Mouse (Mus musculus) WW6 (cell line): ENCODE data around the gene Pfn3.
"Not testable (repeated sequence)": the region's sequence is repeated elsewhere in the genome, so short reads cannot be mapped to it uniquely, and the experiment has no call there.

ENCODE experiments used
- DNase-seq: peaks from one replicate; pipeline ENCODE4 v3.0.0-alpha.2; 2013; ENCODE audit warnings: low read depth, low spot score

The Pfn3 gene

GRCm38 (mm10) chr13:55414743-55415380, at the start of gene Pfn3:
Pfn3 (minus strand) TSS chr13:55415232.
- DNase-seq: no peak

GRCm38 (mm10) chr13:55464027-55464884, 49.2 kb upstream of the Pfn3 start, which contains the start of gene Prr7:
Prr7 (plus strand) TSS chr13:55464267.
- no peak for DNase-seq

DNA sequence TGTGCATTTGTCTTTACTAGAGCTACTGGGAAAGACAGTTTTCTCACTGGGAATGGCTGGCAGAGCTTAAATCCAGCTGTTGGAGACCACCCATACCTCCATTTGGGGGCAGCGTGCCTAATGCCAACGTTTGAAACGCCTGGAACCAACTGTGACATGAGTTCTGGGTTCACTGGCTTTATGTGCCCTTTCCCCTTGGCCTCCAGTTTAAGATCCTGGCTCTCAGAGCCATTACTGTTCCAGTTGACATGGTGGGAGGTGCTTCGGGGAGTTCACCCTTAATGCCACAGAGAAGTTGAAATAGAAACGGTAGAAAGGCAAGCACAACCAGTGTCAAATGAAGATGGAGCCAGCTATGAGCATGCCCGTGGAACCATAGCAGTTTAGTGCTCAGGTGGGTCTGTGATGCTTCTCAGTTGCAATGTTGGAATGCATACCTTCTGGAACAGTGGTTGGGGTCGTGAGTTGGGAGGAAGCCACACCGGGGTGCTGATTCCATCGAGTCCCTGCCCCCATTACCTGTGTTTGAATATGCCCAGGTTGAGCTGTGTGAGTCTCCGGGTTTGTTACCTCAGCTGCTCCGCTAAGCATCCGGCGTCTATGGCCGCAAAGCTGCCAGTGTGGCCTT, 48.5 kb upstream of the Pfn3 start:
- DNase-seq: no peak

GRCm38 (mm10) chr13:55462965-55463364, 47.9 kb upstream of the Pfn3 start:
- DNase-seq: no peak

GRCm38 (mm10) chr13:55451785-55452549, 36.9 kb upstream of the Pfn3 start:
- DNase-seq: no peak

GRCm38 (mm10) chr13:55451296-55451695, 36.3 kb upstream of the Pfn3 start:
- no peak for DNase-seq

GRCm38 (mm10) chr13:55450511-55450980, 35.5 kb upstream of the Pfn3 start:
- no peak for DNase-seq

DNA sequence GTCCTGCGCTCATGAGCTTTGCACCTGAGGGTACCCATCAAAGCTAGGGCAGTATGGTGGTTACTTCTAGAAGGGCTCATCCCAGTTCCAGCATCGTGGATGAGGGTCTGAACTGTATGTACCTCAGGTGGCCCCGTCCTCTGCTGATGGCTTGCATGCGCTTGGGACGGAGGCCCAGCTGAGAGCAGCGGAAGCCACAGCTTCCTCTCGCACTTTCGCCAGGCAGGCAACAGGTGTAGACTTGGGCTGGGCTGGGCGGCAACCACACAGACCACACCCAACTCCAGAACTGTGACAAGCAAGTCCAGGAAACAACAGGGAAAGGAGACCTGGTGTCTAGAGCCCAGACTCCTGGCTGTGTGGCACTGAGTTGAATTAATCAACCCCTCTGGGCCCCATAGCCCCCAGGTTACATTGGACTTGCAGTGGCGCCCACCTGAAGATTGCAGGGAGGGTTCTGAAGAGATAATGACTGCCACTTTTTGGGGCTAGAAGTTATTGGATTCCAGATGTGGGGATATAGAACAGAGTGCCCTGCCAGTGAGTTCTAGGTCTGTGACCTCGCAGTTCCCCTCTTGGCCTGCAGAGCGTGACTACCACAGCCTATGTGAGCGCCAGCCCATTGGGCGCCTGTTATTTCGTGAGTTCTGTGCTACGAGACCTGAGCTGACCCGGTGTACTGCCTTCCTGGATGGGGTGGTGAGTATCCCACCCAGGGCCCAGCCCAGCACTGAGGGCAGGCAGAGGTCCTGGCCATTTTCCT, 34.8 kb upstream of the Pfn3 start:
- DNase-seq: no peak

GRCm38 (mm10) chr13:55449205-55449604, 34.2 kb upstream of the Pfn3 start:
- DNase-seq: no peak

DNA sequence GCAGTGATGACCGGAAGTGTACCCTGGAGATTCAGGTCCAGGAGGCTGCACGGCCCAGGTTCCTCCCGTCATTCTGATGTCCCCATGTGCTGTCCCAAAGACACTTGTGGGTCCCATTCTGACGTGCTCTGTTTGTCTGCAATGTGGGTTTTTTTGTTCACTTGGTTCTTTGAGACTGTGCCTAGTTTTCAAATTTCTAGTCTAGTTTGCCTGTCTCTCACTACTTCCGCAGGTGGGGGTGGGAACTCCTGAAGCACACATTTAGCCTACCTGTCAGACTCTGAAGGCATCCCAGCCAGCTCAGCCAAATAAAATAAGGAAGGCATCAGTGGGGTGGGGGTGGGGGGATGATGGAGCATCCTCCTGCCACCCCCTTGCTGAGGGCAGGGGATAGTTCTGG, 33.1 kb upstream of the Pfn3 start:
- DNase-seq: no peak

GRCm38 (mm10) chr13:55447543-55447943, 32.5 kb upstream of the Pfn3 start:
- DNase-seq: no peak

GRCm38 (mm10) chr13:55446483-55447105, 31.6 kb upstream of the Pfn3 start:
- no peak for DNase-seq

DNA sequence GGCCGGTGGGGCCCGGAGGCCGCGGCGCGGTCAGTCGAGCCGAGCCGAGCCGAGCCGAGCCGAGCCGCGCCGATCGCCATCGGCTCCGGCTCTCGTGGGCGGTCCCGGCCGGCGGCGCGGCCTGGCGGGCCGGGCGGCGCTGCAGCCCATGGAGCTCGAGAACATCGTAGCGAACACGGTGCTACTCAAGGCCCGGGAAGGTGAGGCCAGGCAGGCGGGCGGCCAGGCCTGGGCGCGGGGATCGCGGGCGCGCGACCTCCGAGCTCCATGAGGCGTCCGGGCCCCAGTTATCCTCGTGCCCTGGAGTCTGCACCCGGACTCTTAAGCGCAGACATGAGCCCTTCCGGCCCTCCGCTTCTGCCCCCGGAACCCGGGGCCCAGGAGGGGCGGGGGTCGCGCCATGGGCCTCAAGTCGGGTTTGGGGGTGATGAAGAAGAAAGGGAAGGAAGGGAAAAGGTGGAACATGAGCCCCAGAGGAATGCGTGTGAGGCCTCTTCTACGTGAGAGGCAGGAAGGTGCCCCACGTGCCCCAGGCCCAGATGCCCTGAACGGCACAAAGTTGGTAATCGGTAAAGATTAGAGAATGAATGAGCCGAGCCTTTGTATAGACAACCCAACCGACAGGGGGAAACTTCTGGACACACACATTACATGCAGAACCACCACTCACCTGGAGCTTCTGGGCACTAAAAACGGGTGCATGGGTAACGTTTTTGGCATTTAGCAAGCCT, 30.5 kb upstream of the Pfn3 start:
- no peak for DNase-seq

- DNase-seq: peak; percentile 96
Measured at GRCm38 (mm10) chr13:55444937-55445315, 29.9 kb upstream of the Pfn3 start, which contains the start of gene Grk6. Grk6 (plus strand) TSS chr13:55445072.

DNA sequence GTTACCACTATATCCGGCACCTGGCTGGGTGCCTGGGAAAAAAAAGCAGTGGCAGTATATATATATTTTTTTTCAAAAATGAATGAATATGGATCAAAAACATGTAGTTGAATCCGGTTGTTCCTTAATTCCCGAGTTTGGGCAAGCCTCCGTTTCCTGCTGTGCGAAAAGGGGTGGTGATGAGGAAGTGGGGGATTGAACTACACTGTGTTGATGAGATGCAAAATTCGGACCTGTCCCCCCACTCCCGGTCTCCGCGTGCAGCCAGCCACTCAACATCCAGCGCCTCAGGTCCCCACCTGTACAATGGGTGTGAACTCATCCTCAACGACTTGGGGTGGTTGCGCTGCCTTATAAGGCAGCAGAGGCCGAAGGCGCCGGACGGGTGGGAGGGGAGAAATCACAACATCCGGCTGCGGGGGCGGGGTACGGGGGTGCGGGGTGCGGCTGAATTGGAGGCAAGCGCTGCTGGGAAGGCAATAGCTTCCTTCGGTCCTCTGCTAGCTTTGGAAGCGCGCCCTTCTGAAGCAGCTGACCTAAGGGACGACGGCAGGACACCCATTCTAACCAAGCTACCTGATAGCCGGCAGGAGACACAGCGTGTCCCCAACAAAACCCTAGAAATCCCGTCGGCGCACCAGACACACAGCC, 29.4 kb upstream of the Pfn3 start:
- no peak for DNase-seq

DNA sequence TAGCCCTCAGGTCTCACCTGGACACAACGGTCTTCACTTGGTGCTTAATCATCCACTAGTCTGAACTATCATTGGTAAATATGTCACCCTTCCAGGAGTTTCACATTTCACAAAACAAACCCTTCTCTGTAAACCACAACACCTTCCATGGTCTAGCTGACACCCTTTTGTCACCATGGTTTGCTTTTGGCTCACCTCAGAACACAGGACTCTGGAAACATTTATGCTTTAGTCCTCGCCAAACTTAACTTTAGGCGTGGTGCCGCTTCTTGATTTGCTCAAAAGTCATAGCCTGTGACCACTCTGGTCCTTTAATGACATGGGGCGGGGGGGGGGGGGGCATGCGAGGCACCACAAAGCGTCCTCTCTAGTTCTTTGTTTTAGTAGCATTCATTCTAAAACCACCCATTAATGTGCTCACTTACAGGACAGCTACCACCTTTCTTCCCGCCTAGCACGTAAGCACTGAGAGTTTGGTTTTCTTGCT, 28.8 kb upstream of the Pfn3 start:
- no peak for DNase-seq

- DNase-seq: not testable (repeated sequence)
Measured at GRCm38 (mm10) chr13:55437111-55437629, 22.1 kb upstream of the Pfn3 start.

DNA sequence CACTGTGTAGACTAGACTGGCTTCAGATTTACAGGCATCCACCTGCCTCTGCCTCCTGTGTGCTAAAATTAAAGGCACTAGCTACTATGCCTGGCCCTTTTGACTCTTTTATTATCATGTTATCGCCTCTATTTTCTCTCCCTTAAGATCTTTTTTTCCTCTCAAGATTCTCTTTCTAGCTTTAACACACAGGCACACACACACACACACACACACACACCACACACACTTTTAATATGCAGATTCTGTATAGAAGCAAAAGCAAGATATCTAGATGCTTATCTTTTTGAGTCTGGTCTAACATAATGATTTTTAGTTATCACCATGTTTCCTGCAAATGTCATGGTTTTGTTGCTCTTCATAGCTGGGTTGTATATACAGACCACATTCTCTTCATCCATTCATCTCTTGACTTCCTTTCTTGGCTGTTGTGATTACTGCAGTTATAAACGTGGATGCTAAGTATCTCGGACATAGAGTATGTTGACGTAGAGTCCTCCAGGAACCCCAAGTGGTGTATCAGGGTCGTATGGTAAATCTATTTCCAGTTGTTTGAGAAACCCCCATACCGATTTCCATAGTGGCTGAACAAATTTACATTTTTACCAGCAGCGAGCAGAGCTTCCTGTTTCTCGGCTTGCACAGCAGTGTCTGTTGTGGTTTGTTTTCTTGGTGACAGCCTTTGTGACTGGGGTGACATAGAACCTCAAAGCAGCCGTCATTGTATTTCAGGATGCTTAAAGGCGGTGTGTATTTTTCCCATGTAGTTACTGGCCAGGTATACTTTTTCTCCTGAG, 17.1 kb upstream of the Pfn3 start:
- DNase-seq: no peak
